ENCODE assay signal across 24 mouse cellular contexts in genomic region chr3:153770573-153770972, GRCm38 (mm10). TPM values are rescaled to one million over a fixed set of nuclear protein-coding genes. Genes with fewer than 3 reads are reported as not detected.
DNase-seq lines count a peak whose midpoint lies in the region; ATAC-seq lines count a peak whose summit lies in the region.
"Had no signal": no experiment of that assay in that cellular context is flagged by ENCODE, and none has a peak within 500 bp of the region (broad histone marks: within the 10 kb centered on the region; RNA-seq: fewer than 3 reads in every experiment).

No protein-coding gene starts in this region.

- H3K36me3 ChIP-seq in neural tube, embryonic 13.5 days = no peaks in the 10 kb centered on the region
- no peaks in the 10 kb centered on the region for H3K36me3 ChIP-seq in neural tube, embryonic 15.5 days
- H3K36me3 ChIP-seq in embryonic facial prominence, embryonic 10.5 days (replicated peaks) = no peaks in the 10 kb centered on the region
- H3K36me3 ChIP-seq: embryonic facial prominence, embryonic 13.5 days; heart, embryonic 13.5 days; hindbrain, embryonic 13.5 days; midbrain, embryonic 10.5 days had no signal

- no peak overlapping the region for H3K27ac ChIP-seq in neural tube, embryonic 13.5 days (replicated peaks)
- no peak overlapping the region for H3K27ac ChIP-seq in neural tube, embryonic 15.5 days (replicated peaks)
- no peak overlapping the region for H3K27ac ChIP-seq in embryonic facial prominence, embryonic 10.5 days (replicated peaks)
- H3K27ac ChIP-seq: embryonic facial prominence, embryonic 13.5 days; forebrain, embryonic 13.5 days; heart, adult 2 months; heart, embryonic 13.5 days; hindbrain, embryonic 13.5 days; left cerebral cortex, adult 2 months; macrophage; midbrain, embryonic 10.5 days had no signal

- H3K9me3 ChIP-seq in neural tube, embryonic 13.5 days = no peaks in the 10 kb centered on the region
- no peaks in the 10 kb centered on the region for H3K9me3 ChIP-seq in neural tube, embryonic 15.5 days (replicated peaks)
- H3K9me3 ChIP-seq in embryonic facial prominence, embryonic 10.5 days = peaks cover 6% of the 10 kb centered on the region; the same call in 1 of the 2 replicates
- H3K9me3 ChIP-seq: embryonic facial prominence, embryonic 13.5 days; hindbrain, embryonic 13.5 days; midbrain, embryonic 10.5 days had no signal

- H3K4me1 ChIP-seq in neural tube, embryonic 13.5 days (replicated peaks) = 0 out of 2 replicates have a peak, but pooled peaks cover 6% of the 10 kb centered on the region
- H3K4me1 ChIP-seq in neural tube, embryonic 15.5 days = no peaks in the 10 kb centered on the region
- peaks cover 11% of the 10 kb centered on the region for H3K4me1 ChIP-seq in embryonic facial prominence, embryonic 10.5 days
- H3K4me1 ChIP-seq: embryonic facial prominence, embryonic 13.5 days; forebrain, embryonic 13.5 days; hindbrain, embryonic 13.5 days had no signal

- H3K27me3 ChIP-seq in neural tube, embryonic 13.5 days = no peaks in the 10 kb centered on the region
- 0 out of 2 replicates have a peak, but pooled peaks cover 4% of the 10 kb centered on the region for H3K27me3 ChIP-seq in neural tube, embryonic 15.5 days (replicated peaks)
- H3K27me3 ChIP-seq in embryonic facial prominence, embryonic 10.5 days (replicated peaks; ENCODE audit: low read depth, poor library complexity, severe bottlenecking) = no peaks in the 10 kb centered on the region; the same call in 1 of the 2 replicates
- H3K27me3 ChIP-seq: embryonic facial prominence, embryonic 13.5 days; forebrain, embryonic 13.5 days; hindbrain, embryonic 13.5 days had no signal

- DNase-seq in adrenal gland, adult (ENCODE audit: inconsistent age in 2 of 2, low spot score in 1 of 2) = peak; percentile 56 to 77
- no peak for DNase-seq in adrenal gland, postnatal 4 days (ENCODE audit: low spot score in 2 of 2)
- peak; percentile 35 for DNase-seq in adrenal gland, postnatal 14 days
- DNase-seq in cerebellum, postnatal 4 days (ENCODE audit: low spot score in 2 of 2) = no peak
- DNase-seq in embryonic facial prominence, embryonic 10.5 days (ENCODE audit: low spot score) = no peak
- no peak for DNase-seq in right cerebral cortex, postnatal 36 days (ENCODE audit: low spot score in 2 of 2)
- DNase-seq: cerebellum, adult 9-10 months; gastrocnemius, postnatal 10 days; heart, adult 2 months; heart, postnatal 14 days; kidney, adult 11 months; thymus, postnatal 14 days had no signal

- H3K4me3 ChIP-seq in neural tube, embryonic 13.5 days = no peak overlapping the region
- no peak overlapping the region for H3K4me3 ChIP-seq in neural tube, embryonic 15.5 days (replicated peaks)
- no peak overlapping the region for H3K4me3 ChIP-seq in embryonic facial prominence, embryonic 10.5 days
- H3K4me3 ChIP-seq: embryonic facial prominence, embryonic 13.5 days; erythroblast, embryonic 14.5 days; forebrain, embryonic 13.5 days; heart, adult 2 months; heart, embryonic 13.5 days; hindbrain, embryonic 13.5 days; left cerebral cortex, adult 2 months; midbrain, embryonic 10.5 days had no signal

- H3K9ac ChIP-seq in neural tube, embryonic 13.5 days = no peak overlapping the region
- H3K9ac ChIP-seq in neural tube, embryonic 15.5 days (replicated peaks) = no peak overlapping the region
- H3K9ac ChIP-seq: embryonic facial prominence, embryonic 13.5 days; forebrain, embryonic 13.5 days; heart, embryonic 13.5 days; hindbrain, embryonic 13.5 days had no signal

- 34% methylated on average over 7 of the region's 7 CpGs for WGBS in neural tube, embryonic 13.5 days
- WGBS in neural tube, embryonic 15.5 days = 30% methylated on average over 7 of the region's 7 CpGs
- WGBS in embryonic facial prominence, embryonic 10.5 days = 71% methylated on average over 7 of the region's 7 CpGs

- ATAC-seq in neural tube, embryonic 13.5 days (ENCODE audit: low read depth) = 0 out of 2 replicates have a peak, but pooled peaks have one; percentile 27
- no peak for ATAC-seq in neural tube, embryonic 15.5 days (ENCODE audit: low FRiP score)
- ATAC-seq: forebrain, embryonic 13.5 days; lung, postnatal 0 days; midbrain, embryonic 16.5 days had no signal

- no peak overlapping the region for H3K4me2 ChIP-seq in neural tube, embryonic 13.5 days
- no peak overlapping the region for H3K4me2 ChIP-seq in neural tube, embryonic 15.5 days
- H3K4me2 ChIP-seq: embryonic facial prominence, embryonic 13.5 days; forebrain, embryonic 13.5 days; heart, embryonic 13.5 days; hindbrain, embryonic 13.5 days had no signal

RNA-seq across cellular contexts. Expression of gene St6galnac3, which starts 45.6 kb away (rescaled TPM):
- total RNA-seq in adrenal gland, postnatal 4 days (2021) = 10 to 100 TPM; 22.0 to 25.9 TPM
- 24.2 and 27.2 TPM in 2 replicates for polyA plus RNA-seq in neural tube, embryonic 13.5 days (2015; fragmentation: Nextera tagmentation; extraction: Ambion mirVana)
- polyA plus RNA-seq in neural tube, embryonic 15.5 days (2015; fragmentation: Nextera tagmentation; extraction: Ambion mirVana) = 23.0 and 23.5 TPM in 2 replicates
- total RNA-seq in adrenal gland, postnatal 14 days (2021) = 10.9 and 16.6 TPM in 2 replicates
- polyA plus RNA-seq in embryonic facial prominence, embryonic 10.5 days (2016; fragmentation: Nextera tagmentation; extraction: Ambion mirVana) = 54.1 and 55.1 TPM in 2 replicates

Comparison
In these comparisons a context has a peak if more than half of its experiments do, and no peak if none do; other contexts are left out.
1. DNase-seq: peak in adrenal gland, adult (2 of 2) and adrenal gland, postnatal 14 days (single experiment); none in adrenal gland, postnatal 4 days (0 of 2), cerebellum, postnatal 4 days (0 of 2), embryonic facial prominence, embryonic 10.5 days (single experiment) and right cerebral cortex, postnatal 36 days (0 of 2).